Mouse (Mus musculus) liver, embryonic 14.5 days (tissue): ENCODE measurements around the gene Cenpu.

Experiments
- CTCF ChIP-seq: IDR thresholded peaks from 2 replicates; pipeline ENCODE4 v1.5.1; 2016; ENCODE audit warnings: antibody characterized with exemption, low read depth, control low read depth
- EP300 ChIP-seq: IDR thresholded peaks from 2 replicates; pipeline ENCODE4 v1.6.1; 2016; ENCODE audit warnings: antibody characterized with exemption, low read depth

GRCm38 (mm10) chr8:46628645-46629044 lies 76.8 kb downstream of the Cenpu start:
- TF ChIP-seq CTCF: no peak
- no peak for TF ChIP-seq EP300
